Mouse (Mus musculus): ENCODE measurements around the gene Mcm8.

Mcm8 gene

GRCm38 (mm10) chr2:132815608-132816314 lies at the start of gene Mcm8, which contains the start of gene Trmt6:
Gene Mcm8, plus strand, starts transcription at chr2:132816141.
Gene Trmt6, minus strand, starts transcription at chr2:132816055.
- peak; percentile 99 for DNase-seq (ENCODE audit: extremely low read depth, low read depth)

GRCm38 (mm10) chr2:132770822-132771221 lies 45.1 kb upstream of the Mcm8 start:
- DNase-seq (ENCODE audit: extremely low read depth, low read depth), result no peak

- DNase-seq (ENCODE audit: extremely low read depth, low read depth), result no peak
These were observed 35.0 kb upstream of the Mcm8 start, which contains the start of gene Chgb for GRCm38 (mm10) chr2:132780978-132781377. Gene Chgb, plus strand, starts transcription at chr2:132781278.

DNA sequence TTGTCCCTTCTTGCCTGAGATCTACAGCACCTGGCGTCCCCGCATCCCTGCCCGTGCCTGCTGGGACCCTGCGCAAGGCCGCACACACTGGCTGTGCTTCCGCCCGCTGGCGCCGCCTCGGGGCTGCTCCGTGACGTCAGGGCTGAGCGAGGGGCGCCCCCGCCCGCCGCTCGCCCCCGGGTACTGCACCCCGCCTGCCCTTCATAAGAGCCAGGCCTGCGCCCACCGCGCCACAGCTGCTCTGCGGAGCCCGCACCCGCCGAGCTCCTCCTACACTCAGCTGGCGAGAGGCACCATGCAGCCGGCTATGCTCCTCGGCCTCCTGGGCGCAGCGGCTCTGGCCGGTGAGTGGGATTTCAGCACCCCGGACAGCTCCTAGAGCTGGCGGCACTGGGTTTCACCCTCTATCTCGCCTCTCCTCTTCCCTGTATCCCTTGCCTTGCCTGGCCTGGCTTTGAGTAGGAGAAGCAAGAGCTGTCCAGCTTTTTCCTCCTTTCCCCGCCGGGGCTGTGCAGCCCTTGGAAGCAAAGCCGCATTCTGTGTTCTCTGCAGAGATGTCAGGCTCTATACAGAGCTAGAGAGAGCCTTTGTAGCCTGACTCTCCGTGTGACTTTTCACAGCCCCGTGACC lies 34.4 kb upstream of the Mcm8 start:
- DNase-seq (ENCODE audit: extremely low read depth, low read depth), result no peak

- no peak for DNase-seq (ENCODE audit: extremely low read depth, low read depth)
These were observed 31.9 kb upstream of the Mcm8 start for GRCm38 (mm10) chr2:132784039-132784438.

GRCm38 (mm10) chr2:132793441-132794203 lies 22.3 kb upstream of the Mcm8 start:
- no peak for DNase-seq (ENCODE audit: extremely low read depth, low read depth)

- no peak for DNase-seq (ENCODE audit: extremely low read depth, low read depth)
These were observed 21.7 kb upstream of the Mcm8 start for GRCm38 (mm10) chr2:132794204-132794586.

DNA sequence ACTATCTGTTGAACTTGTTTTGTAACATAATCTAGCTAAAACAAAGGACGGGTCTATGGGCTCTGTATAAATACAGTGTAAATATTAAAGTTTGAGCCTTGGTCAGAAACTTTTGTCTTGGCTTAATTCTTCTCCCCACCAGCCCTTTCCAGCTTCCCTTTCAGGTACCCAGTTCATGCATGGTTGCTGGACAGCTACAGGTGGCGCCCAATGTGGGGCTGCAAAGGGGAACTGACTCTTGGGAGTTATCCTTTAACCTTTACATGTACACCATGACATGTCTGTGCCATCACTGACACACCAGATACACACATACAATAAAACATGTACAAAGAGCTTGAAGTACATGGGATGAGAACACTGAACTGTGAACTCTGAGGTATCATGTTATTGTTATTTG lies 13.0 kb upstream of the Mcm8 start:
- no peak for DNase-seq (ENCODE audit: extremely low read depth, low read depth)

GRCm38 (mm10) chr2:132841071-132841470 lies 25.1 kb downstream of the Mcm8 start:
- no peak for DNase-seq (ENCODE audit: extremely low read depth, low read depth)

- DNase-seq (ENCODE audit: extremely low read depth, low read depth), result peak; percentile 91
These were observed 30.7 kb downstream of the Mcm8 start, which contains the start of gene Crls1 for GRCm38 (mm10) chr2:132846407-132847358. Gene Crls1, plus strand, starts transcription at chr2:132846666.

- DNase-seq (ENCODE audit: extremely low read depth, low read depth), result peak; percentile 11
These were observed 31.6 kb downstream of the Mcm8 start for GRCm38 (mm10) chr2:132847581-132847980.

DNA sequence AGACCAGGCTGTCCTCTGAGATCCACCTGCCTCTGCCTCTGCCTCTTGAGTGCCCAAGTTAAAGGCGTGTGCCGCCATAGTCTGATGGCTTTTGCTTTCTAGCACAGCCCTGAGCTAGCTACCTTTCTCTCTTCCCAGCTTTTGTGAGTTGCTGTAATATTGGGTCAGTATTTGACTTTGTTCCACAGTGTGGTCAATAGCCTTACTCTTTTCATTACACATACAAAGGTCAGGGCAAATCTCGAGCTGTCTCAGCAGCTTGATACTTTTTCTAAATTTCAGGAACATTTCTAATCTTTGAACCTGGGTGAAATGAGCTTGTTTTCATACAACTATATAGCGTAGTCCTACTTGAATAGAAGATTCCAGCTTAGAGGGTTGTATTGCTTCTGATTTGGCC lies 32.4 kb downstream of the Mcm8 start:
- DNase-seq (ENCODE audit: extremely low read depth, low read depth), result no peak

GRCm38 (mm10) chr2:132849141-132849540 lies 33.2 kb downstream of the Mcm8 start:
- no peak for DNase-seq (ENCODE audit: extremely low read depth, low read depth)

DNA sequence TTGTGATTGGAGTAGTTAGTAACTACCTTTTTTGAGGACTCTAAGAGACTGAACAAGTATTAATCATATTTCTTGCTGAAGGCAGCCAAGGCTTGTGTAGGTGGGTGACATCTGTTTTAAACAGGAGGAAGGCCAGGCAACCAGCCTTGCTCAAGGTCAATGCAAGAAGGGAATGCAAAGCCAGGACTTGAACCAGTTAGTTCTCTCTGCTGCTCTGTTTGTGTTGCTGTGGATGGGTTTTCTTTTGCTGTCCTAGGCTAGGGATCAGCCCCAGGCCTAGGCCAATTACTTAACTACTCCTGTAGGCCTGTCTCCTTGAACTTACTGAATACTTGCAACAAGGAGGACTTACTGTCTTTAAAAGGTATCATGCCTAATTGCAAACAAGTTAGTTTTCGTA lies 37.1 kb downstream of the Mcm8 start:
- DNase-seq (ENCODE audit: extremely low read depth, low read depth), result no peak

DNA sequence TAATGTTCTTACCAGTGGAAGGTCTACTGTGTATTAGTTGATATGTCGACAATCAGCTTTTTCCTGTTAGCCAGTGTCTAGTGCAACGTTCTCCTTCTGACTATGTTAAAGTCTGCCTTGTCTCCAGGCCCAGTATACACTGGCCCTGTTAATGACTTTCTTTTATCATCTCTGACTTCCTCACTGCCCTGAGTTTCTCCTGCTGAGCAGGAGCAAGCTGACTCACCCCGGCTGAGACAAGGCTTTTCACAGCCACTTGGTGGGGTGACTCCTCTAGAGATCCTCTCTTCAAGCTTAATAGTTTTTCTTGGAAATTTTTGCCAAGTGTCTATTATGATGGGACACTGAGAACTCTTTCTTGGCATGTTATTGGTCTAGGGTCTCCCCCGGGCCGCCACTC lies 40.4 kb downstream of the Mcm8 start:
- peak; percentile 31 for DNase-seq (ENCODE audit: extremely low read depth, low read depth)

GRCm38 (mm10) chr2:132860435-132860834 lies 44.5 kb downstream of the Mcm8 start:
- DNase-seq (ENCODE audit: extremely low read depth, low read depth), result no peak

DNA sequence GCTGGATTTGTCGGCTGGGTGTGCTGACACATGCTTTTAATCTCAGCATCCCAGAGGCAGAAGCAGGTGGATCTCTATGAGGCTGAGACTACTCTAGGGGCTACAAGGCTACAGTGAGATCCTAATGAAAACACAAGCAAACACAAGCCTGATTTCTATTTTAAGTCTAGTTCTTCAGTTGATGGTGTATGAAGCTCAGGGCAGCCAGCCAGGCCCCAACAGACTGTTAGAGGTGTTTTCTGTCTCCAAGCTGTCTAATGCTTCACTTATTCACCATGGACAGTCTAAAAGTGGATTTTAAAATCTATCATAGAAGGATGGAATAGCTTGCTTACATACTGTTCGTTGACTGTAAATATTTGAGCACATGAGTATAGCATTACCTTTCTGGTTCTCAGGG lies 45.5 kb downstream of the Mcm8 start:
- no peak for DNase-seq (ENCODE audit: extremely low read depth, low read depth)

DNA sequence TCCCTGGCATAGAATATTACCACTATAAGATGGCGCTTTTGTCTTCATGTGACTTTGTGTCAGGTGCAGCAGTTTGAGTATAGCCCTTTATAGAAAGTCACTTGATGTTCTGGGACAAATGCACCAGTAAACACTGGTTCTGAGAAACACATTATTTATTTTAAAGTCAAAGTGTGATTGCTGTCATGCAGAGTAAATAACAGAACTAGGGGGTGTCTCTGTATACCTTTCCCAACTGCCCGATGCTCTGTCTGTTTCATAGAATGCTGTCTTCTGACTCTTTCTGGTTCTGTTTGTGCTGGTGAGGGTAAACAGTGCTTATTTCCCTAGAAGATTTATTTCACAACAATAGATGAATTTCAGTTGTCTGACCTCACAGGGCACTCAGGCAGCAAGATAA lies 47.4 kb downstream of the Mcm8 start:
- no peak for DNase-seq (ENCODE audit: extremely low read depth, low read depth)

- DNase-seq (ENCODE audit: extremely low read depth, low read depth), result no peak
These were observed 51.6 kb downstream of the Mcm8 start for GRCm38 (mm10) chr2:132867521-132867920.

DNA sequence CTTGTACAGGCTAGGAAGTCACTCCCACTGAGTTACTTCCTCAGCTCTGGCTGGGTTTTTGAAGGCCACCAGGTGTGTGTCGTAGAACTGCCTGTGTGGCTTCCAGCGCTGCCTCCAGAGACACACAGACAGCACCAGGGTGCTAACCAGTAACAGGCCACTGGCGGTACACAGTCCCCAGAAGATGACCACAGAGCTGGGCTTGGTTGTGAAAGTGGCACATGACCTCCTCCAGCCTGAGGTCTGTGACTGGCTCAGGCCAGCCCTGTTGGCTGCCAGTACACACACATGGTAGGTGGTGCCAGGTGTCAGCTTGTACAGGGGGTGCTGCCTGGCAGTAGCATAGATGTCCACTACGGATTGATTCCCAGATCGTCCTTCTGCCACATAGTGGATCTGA lies 53.7 kb downstream of the Mcm8 start:
- DNase-seq (ENCODE audit: extremely low read depth, low read depth), result no peak

GRCm38 (mm10) chr2:132870286-132870685 lies 54.3 kb downstream of the Mcm8 start:
- no peak for DNase-seq (ENCODE audit: extremely low read depth, low read depth)

Measured in MEL-GATA-1-ER (cell line).